Mouse (Mus musculus) heart, embryonic 10.5 days (tissue): ENCODE data around the gene Kank4. TPM values are rescaled to one million over a fixed set of nuclear protein-coding genes. Genes with fewer than 3 reads are reported as not detected.

Experiments
- DNase-seq: peaks from one replicate; pipeline ENCODE4 v3.0.0-alpha.2; 2017; ENCODE audit warnings: low spot score
- H3K27ac ChIP-seq: fragments of 300-500 bp; sonication (generic); 2 replicates; pipeline ENCODE4 v1.5.1; 2016; ENCODE audit warnings: mild to moderate bottlenecking
- H3K27me3 ChIP-seq: fragments of 300-500 bp; sonication (generic); 2 replicates; pipeline ENCODE4 v1.6.1; 2016; ENCODE audit warnings: mild to moderate bottlenecking; ENCODE audit not compliant: poor library complexity, insufficient read depth, severe bottlenecking
- H3K36me3 ChIP-seq: fragments of 300-500 bp; sonication (generic); 2 replicates; pipeline ENCODE4 v1.6.1; 2016; ENCODE audit warnings: mild to moderate bottlenecking, moderate library complexity
- H3K4me1 ChIP-seq: fragments of 300-500 bp; sonication (generic); 2 replicates; pipeline ENCODE4 v1.6.1; 2016; ENCODE audit warnings: mild to moderate bottlenecking
- H3K4me3 ChIP-seq: fragments of 300-500 bp; sonication (generic); 2 replicates; pipeline ENCODE4 v1.5.1; 2016; ENCODE audit warnings: mild to moderate bottlenecking, moderate library complexity
- H3K9me3 ChIP-seq: fragments of 300-500 bp; sonication (generic); 2 replicates; pipeline ENCODE4 v1.6.1; 2016; ENCODE audit warnings: mild to moderate bottlenecking, moderate library complexity
- WGBS: fragments of 180-500 bp; shearing (Covaris S2); methylation state at CpG from one replicate; pipeline ENCODE4 v1.1.7; 2016; 5-methylcytosine and 5-hydroxymethylcytosine counted together
- polyA plus RNA-seq: library from polyadenylated mRNA; unstranded; fragments of >200 nt; fragmentation: Nextera tagmentation; extraction: Ambion mirVana; gene quantifications from 2 replicates; pipeline ENCODE4 v1.2.1, GENCODE M21; 2016

Gene Kank4
- polyA plus RNA-seq, 1 experiment from 2014 or later, result 0.60 TPM

- WGBS, result 64% methylated on average over 10 of the region's 10 CpGs
- Histone ChIP-seq H3K4me1 (no peaks in the 10 kb centered on the region; the same call in 1 of the 2 replicates), H3K27ac (0 out of 2 replicates have a peak overlapping the region, but pooled peaks have one; percentile 10), H3K9me3 (no peaks in the 10 kb centered on the region), H3K36me3 (no peaks in the 10 kb centered on the region), H3K4me3 (no peak overlapping the region), H3K27me3 (peaks cover 42% of the 10 kb centered on the region)
- DNase-seq, result no peak
Observed at GRCm38 (mm10) chr4:98819216-98819755, 1.9 kb upstream of the Kank4 start.

GRCm38 (mm10) chr4:98816807-98817183 lies 542 bp downstream of the Kank4 start:
- Histone ChIP-seq H3K4me1 (no peaks in the 10 kb centered on the region), H3K4me3 (peak overlapping the region; percentile 87), H3K27ac (peak overlapping the region; percentile 83), H3K9me3 (no peaks in the 10 kb centered on the region), H3K27me3 (peaks cover 45% of the 10 kb centered on the region), H3K36me3 (no peaks in the 10 kb centered on the region)
- WGBS, result 3% methylated on average over 14 of the region's 14 CpGs
- DNase-seq, result no peak

GRCm38 (mm10) chr4:98806306-98806705 lies 11.0 kb downstream of the Kank4 start:
- Histone ChIP-seq H3K4me1 (peaks cover 26% of the 10 kb centered on the region), H3K4me3 (no peak overlapping the region), H3K9me3 (no peaks in the 10 kb centered on the region), H3K36me3 (no peaks in the 10 kb centered on the region), H3K27ac (no peak overlapping the region), H3K27me3 (no peaks in the 10 kb centered on the region)
- WGBS, result 80% methylated on average over 9 of the region's 9 CpGs
- DNase-seq, result no peak

GRCm38 (mm10) chr4:98805291-98806048 lies 11.9 kb downstream of the Kank4 start:
- Histone ChIP-seq H3K4me3 (no peak overlapping the region), H3K27me3 (no peaks in the 10 kb centered on the region; the same call in 1 of the 2 replicates), H3K4me1 (peaks cover 26% of the 10 kb centered on the region), H3K9me3 (no peaks in the 10 kb centered on the region), H3K36me3 (no peaks in the 10 kb centered on the region), H3K27ac (peak overlapping the region; percentile 74)
- no peak for DNase-seq
- WGBS, result 44% methylated on average over 12 of the region's 12 CpGs

GRCm38 (mm10) chr4:98804476-98805134 lies 12.7 kb downstream of the Kank4 start:
- no peaks in the 10 kb centered on the region; the same call in 1 of the 2 replicates for H3K27me3 ChIP-seq
- no peaks in the 10 kb centered on the region for H3K9me3 ChIP-seq
- peaks cover 25% of the 10 kb centered on the region for H3K4me1 ChIP-seq
- 61% methylated on average over 7 of the region's 7 CpGs for WGBS
- no peak for DNase-seq
- H3K4me3 ChIP-seq, result no peak overlapping the region
- no peaks in the 10 kb centered on the region for H3K36me3 ChIP-seq
- peak overlapping the region; percentile 74 for H3K27ac ChIP-seq

GRCm38 (mm10) chr4:98801775-98802174 lies 15.6 kb downstream of the Kank4 start:
- no peaks in the 10 kb centered on the region for H3K36me3 ChIP-seq
- H3K4me1 ChIP-seq, result peaks cover 24% of the 10 kb centered on the region
- no peak overlapping the region for H3K4me3 ChIP-seq
- no peak overlapping the region for H3K27ac ChIP-seq
- H3K9me3 ChIP-seq, result no peaks in the 10 kb centered on the region
- DNase-seq, result no peak
- 88% methylated on average over 11 of the region's 11 CpGs for WGBS
- no peaks in the 10 kb centered on the region; the same call in 1 of the 2 replicates for H3K27me3 ChIP-seq

- H3K4me1 ChIP-seq, result peaks cover 23% of the 10 kb centered on the region
- no peak overlapping the region for H3K27ac ChIP-seq
- no peaks in the 10 kb centered on the region for H3K9me3 ChIP-seq
- no peak for DNase-seq
- H3K4me3 ChIP-seq, result no peak overlapping the region
- 82% methylated on average over 8 of the region's 8 CpGs for WGBS
- H3K27me3 ChIP-seq, result no peaks in the 10 kb centered on the region; the same call in 1 of the 2 replicates
- no peaks in the 10 kb centered on the region for H3K36me3 ChIP-seq
Observed at GRCm38 (mm10) chr4:98800824-98801223, 16.5 kb downstream of the Kank4 start.

GRCm38 (mm10) chr4:98796591-98797341 lies 20.6 kb downstream of the Kank4 start:
- Histone ChIP-seq H3K36me3 (no peaks in the 10 kb centered on the region), H3K9me3 (no peaks in the 10 kb centered on the region), H3K27me3 (no peaks in the 10 kb centered on the region; the same call in 1 of the 2 replicates), H3K4me1 (peaks cover 15% of the 10 kb centered on the region; the same call in 1 of the 2 replicates), H3K4me3 (no peak overlapping the region), H3K27ac (no peak overlapping the region)
- no peak for DNase-seq
- 74% methylated on average over 11 of the region's 11 CpGs for WGBS

GRCm38 (mm10) chr4:98795241-98795640 lies 22.1 kb downstream of the Kank4 start:
- Histone ChIP-seq H3K4me1 (peaks cover 20% of the 10 kb centered on the region), H3K27ac (no peak overlapping the region), H3K36me3 (no peaks in the 10 kb centered on the region), H3K4me3 (no peak overlapping the region), H3K9me3 (no peaks in the 10 kb centered on the region), H3K27me3 (no peaks in the 10 kb centered on the region; the same call in 1 of the 2 replicates)
- 83% methylated on average over 2 of the region's 2 CpGs for WGBS
- DNase-seq, result no peak

- WGBS, result 88% methylated on average over 9 of the region's 9 CpGs
- Histone ChIP-seq H3K4me3 (no peak overlapping the region), H3K36me3 (no peaks in the 10 kb centered on the region), H3K4me1 (peaks cover 15% of the 10 kb centered on the region), H3K27me3 (peaks cover 7% of the 10 kb centered on the region), H3K27ac (no peak overlapping the region), H3K9me3 (no peaks in the 10 kb centered on the region)
- DNase-seq, result no peak
Observed at GRCm38 (mm10) chr4:98793486-98793885, 23.9 kb downstream of the Kank4 start.

GRCm38 (mm10) chr4:98790721-98791120 lies 26.6 kb downstream of the Kank4 start:
- Histone ChIP-seq H3K9me3 (no peaks in the 10 kb centered on the region), H3K4me1 (peaks cover 15% of the 10 kb centered on the region), H3K27me3 (peaks cover 17% of the 10 kb centered on the region), H3K4me3 (no peak overlapping the region), H3K27ac (no peak overlapping the region), H3K36me3 (no peaks in the 10 kb centered on the region)
- DNase-seq, result no peak
- 31% methylated on average over 1 of the region's 1 CpGs for WGBS

GRCm38 (mm10) chr4:98789861-98790311 lies 27.5 kb downstream of the Kank4 start:
- 5% methylated on average over 10 of the region's 10 CpGs for WGBS
- H3K4me3 ChIP-seq, result peak overlapping the region; percentile 54
- peaks cover 17% of the 10 kb centered on the region for H3K27me3 ChIP-seq
- peak overlapping the region; percentile 63 for H3K27ac ChIP-seq
- no peak for DNase-seq
- H3K9me3 ChIP-seq, result no peaks in the 10 kb centered on the region
- H3K36me3 ChIP-seq, result no peaks in the 10 kb centered on the region
- H3K4me1 ChIP-seq, result peaks cover 13% of the 10 kb centered on the region
